Mouse (Mus musculus): Measurements from ENCODE around the gene Cdc20b.
"Not testable (repeated sequence)": the region's sequence is repeated elsewhere in the genome, so short reads cannot be mapped to it uniquely, and the experiment has no call there.

The Cdc20b gene

DNA sequence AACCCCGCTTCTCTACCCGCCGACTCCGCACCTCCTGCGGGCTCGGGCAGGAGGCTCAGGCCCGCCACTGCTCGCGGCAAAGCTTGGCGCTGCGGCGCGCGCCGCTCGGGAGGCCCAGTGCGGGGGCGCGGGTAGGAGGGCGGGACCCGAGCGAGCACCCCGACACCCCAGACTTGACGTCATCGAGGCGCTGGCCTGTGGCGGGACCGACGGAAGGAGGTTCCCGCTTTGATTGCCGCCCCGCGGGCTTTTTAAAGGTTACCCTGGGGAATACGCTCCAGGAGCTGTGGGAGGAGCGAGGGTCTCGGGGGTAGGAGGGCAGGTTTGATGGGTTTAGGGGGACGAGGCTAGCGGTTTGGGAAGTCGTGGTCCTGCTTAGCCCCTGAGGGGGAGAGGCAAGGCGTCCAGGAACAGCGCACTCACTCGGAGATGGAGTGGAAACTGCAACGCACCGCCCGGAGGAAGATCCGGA, at the start of gene Cdc20b:
Cdc20b (plus strand) TSS at position 162 of the 472 bp plus-strand sequence.
- DNase-seq (ENCODE audit: low read depth in 1 of 2, low spot score in 2 of 2) = peak in 1 of 2 experiments; percentile 10

DNA sequence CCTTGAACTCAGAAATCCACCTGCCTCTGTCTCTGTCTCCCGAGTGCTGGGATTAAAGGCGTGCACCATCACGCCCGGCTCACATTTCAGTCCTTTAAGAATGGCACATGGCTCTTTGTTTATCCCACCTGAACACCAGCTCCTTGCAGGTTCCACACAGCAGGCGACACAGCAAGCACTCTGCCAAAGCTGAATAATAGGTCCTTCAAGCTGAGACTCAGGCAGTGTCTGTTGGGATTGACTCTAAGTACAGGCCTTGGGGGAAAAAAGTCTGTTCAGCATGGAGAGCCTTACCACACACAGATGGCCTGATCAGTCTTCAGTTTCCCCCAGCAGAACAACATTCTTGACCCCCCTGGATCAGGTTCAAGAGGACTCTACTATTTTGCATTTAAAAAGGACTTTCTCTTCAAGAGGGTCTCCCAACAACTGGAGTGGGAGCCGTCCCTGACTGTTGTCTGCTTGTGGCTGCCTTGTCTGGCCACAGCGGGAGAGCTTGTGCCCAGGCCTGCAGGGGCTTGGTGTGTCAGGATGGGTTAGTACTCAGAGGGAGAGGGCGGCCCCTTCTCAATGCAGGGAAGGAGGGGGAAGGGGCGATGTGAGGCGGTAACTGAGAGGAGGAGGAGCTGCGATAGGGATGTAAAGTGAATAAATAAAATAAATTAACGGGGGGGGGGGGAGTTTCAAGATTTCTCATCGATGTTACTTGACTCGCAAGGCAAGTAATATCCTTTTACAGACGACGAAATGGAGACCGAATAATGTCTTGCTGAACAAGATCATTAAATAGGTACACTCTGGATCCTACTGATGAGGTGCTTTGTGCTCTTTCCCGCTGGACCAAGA, 49.1 kb upstream of the Cdc20b start:
- DNase-seq (ENCODE audit: low read depth in 1 of 2, low spot score in 2 of 2) = no peak

DNA sequence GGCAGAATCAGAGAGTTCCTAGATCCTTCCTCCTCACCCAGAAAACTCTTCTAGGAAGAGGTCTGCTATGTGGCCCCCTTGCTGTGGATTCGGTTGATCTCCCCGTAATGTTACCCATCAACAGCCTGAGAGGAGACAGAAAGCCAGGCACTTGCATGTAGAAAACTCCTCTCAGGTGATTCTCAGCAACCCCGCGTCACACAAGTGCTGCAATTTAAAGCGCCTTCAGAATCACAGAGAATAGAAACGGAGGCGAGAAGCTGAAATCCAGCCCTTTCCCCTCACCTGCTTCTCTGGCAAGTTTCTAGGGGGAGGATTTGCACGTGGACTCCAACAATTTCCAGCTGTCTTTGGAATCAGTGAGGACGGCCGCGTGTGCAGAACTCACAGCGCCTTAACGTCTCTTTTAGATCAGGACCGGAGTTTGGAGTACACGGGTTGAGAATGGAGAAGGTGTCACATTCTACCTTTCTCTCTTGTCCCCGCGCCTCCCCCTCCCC, 48.4 kb upstream of the Cdc20b start:
- DNase-seq (ENCODE audit: low read depth in 1 of 2, low spot score in 2 of 2) = no peak

DNA sequence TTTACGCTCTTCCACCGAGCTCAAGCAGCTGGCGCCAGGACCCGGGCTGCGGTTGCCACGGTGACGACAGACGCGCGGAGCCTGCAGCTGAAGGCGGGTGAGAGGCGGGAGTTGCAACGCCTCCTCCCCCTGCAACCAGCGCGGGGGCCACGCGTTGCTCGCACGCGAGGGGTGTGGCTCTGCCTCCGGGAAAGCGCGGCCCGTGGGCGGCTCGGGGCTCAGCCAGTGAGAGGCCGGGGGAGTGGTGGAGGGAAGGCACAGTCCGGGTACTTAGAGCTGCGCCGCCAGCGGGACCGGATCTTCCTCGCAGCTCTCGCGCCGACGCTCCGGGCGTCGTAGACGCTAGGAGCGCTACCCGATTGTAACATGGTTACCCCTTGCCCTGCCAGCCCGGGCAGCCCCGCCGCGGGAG, 47.4 kb upstream of the Cdc20b start, which contains the start of gene Ccno:
Ccno (plus strand) TSS at position 271 of the 412 bp plus-strand sequence.
- peak in 1 of 2 experiments; percentile 62 for DNase-seq (ENCODE audit: low read depth in 1 of 2, low spot score in 2 of 2)

DNA sequence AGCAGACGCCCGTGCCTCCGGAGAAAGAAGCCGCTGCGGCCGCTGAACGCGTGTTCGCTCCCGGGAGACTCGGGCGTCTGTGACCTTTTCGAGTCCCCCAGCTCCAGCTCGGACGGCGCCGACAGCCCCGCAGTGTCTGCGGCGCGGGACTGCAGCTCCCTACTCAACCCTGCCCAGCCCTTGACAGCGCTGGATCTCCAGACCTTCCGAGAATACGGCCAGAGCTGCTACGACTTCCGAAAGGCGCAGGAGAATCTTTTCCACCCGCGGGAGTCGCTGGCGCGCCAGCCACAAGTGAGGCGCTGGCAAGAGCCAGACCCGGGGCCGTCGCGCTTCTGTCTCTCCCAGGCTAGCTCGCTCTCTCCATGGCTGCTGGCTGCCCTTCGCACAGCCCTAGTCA, 46.9 kb upstream of the Cdc20b start:
- no peak for DNase-seq (ENCODE audit: low read depth in 1 of 2, low spot score in 2 of 2)

DNA sequence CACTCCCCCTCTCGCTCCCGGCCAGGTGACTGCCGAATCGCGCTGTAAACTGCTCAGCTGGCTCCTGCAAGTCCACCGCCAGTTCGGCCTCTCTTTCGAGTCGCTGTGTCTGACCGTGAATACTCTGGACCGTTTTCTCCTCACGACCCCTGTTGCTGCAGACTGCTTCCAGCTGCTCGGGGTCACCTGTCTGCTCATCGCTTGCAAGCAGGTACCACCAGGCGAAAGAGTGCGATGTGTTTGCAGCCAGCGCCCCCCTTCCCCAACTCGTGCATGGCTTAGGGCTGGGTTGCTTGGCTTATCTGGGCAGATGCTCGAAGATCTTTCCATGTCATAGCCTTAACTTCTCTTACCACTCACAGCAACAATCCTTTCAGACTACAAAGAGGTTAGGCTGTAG, 46.0 kb upstream of the Cdc20b start:
- DNase-seq (ENCODE audit: low read depth in 1 of 2, low spot score in 2 of 2) = no peak

DNA sequence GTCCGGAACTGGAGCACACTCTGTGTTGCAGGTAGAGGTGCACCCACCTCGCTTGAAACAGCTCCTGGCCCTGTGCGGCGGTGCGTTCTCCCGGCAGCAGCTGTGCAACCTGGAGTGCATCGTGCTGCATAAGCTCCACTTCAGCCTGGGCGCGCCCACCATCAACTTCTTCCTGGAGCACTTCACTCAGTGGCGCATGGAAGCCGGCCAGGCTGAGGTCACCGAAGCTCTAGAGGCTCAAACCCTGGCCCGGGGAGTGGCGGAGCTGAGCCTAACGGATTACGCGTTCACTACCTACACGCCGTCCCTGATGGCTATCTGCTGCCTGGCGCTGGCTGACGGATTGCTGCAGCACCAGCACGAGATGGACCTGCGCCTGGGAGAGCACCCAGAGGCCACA, 45.4 kb upstream of the Cdc20b start:
- DNase-seq (ENCODE audit: low read depth in 1 of 2, low spot score in 2 of 2) = no peak

DNA sequence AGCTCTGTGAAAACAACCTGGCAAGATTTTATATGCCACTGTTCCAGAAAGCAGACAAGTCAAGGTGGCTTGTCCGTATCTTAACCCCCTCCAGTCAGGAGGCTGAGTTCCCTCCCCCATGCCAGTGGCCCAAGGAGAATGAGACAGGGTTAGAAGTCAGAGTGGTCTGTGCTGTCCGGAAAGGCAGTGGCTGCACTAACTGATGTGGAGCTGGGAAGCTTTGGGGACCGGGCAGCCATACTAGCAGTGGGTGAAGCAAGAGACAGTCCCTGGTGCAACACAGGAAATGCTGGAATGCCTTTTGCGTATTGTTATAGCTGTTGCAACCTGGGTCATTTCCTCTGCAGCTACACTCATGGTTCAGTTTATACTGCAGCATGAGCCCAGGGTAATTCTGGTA, 44.6 kb upstream of the Cdc20b start:
- no peak for DNase-seq (ENCODE audit: low read depth in 1 of 2, low spot score in 2 of 2)

DNA sequence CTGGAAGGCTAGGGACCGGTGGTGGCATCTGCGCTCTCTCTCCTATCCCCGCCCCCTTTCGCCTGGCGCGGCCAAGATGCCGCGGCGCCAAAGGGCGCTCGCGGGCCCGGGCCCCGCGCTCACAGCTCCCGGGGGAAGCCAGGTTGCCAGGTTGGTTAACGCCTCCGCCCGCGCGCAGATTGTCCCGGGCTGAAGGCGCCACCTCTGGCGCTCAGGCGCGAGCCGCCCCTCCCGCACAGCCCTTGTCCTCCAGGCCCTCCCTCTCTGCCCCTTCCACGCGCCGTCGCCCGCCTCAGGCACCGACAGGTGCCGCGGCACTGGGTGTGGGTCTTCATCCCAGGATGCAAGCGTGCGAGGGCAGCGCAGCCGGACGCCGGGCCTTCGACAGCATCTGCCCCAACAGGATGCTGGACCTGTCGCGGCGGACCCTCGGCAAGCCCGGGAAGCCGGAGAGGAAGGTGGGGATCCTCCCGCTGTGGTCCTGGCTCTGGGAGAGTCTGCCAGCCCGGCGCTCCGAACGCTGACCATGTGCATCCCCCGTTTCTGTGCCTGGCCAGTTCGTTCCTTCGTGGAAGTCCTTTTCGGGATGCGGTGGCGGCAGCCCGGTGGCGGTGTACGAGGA, 41.3 kb upstream of the Cdc20b start, which contains the start of gene Mcidas:
Mcidas (plus strand) TSS at position 315 of the 622 bp plus-strand sequence.
- DNase-seq (ENCODE audit: low read depth in 1 of 2, low spot score in 2 of 2) = no peak

DNA sequence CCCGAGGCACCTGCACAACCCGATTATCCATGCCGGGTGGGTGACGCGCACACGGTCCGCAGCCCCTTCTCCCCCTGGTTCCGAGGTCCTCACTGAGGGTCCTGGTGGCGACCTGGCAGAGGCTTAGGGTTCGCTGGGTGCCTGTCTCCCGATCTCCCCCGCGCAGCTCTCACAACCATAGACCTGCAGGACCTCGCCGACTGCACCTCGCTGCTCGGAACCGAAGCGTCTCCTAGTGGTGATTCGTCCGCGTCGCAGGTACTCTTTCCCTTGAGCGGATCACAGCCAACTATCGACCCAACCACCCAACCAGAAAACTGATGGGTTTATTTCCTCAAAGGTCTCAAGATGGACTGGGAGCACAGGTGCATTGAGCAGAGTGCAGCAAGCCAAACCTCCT, 40.7 kb upstream of the Cdc20b start:
- DNase-seq (ENCODE audit: low read depth in 1 of 2, low spot score in 2 of 2) = no peak

DNA sequence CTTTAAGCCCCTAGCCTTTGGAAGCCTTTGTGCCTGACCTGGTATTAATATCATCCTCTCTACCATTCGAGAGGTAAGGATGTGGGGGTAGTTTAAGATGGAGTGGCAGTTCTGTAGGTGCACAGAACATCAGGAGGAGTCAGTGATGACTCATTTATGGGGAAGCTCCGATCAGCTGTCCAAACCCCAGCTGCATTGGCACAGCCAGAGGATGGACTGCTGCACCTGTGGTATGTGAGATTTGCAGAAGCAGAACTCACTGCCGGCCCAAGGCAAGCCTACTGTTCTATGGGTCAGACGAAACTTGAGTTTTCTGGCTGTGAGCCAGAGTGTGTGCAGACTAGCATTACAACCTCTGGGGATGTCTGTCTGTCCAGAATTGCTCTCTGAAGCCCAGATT, 38.5 kb upstream of the Cdc20b start:
- DNase-seq (ENCODE audit: low read depth in 1 of 2, low spot score in 2 of 2) = no peak

DNA sequence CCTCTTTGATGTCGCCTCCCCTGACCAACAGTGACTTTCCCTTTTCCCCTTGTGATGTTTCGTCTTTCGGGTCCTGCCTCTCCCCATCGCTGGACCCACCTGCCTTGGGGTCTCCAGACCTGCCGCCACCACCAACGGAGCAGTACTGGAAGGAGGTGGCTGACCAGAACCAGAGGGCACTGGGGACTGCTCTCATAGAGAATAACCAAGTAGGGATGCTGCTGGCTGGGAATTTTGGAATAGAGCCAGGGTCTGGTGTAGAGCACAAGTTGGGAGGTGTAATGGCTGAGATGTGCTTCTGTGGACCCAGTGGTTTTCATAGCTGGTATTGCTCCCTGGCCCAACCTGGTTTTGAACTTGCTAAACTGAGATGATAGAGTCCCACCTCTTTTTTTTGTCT, 37.5 kb upstream of the Cdc20b start:
- no peak for DNase-seq (ENCODE audit: low read depth in 1 of 2, low spot score in 2 of 2)

DNA sequence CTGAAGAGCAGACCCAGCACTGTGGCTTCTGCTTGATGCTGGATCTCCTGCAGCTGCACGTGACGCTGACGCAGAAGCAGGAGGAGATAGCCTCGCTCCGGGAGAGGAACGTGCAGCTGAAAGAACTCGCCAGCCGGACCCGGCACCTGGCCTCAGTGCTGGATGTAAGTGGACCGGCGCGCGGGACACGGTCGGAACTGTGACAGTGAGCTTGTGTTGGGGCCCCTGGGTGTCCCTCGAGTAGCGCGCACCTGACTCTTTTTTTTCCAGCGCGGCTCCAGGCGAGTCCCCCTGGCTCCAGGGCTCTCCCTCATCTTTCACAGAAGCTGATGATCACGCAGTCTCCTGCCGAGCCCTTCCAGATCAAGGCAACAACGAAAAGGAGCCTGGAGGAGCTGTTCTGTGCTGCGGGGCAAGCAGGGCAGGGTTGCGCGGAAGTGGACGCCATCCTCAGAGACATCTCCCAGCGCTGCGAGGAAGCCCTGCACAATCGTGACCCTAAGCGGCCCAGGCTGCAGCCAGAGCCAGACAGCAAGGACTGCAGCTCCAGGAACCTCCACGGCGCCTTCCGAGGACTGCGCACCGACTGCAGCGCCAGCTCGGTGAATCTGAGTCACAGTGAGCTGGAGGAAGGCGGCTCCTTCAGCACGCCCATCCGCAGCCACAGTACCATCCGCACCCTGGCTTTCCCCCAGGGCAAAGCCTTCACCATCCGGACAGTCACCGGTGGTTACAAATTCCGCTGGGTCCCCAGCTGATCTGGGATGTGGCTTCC, 36.3 kb upstream of the Cdc20b start:
- DNase-seq (ENCODE audit: low read depth in 1 of 2, low spot score in 2 of 2) = no peak

DNA sequence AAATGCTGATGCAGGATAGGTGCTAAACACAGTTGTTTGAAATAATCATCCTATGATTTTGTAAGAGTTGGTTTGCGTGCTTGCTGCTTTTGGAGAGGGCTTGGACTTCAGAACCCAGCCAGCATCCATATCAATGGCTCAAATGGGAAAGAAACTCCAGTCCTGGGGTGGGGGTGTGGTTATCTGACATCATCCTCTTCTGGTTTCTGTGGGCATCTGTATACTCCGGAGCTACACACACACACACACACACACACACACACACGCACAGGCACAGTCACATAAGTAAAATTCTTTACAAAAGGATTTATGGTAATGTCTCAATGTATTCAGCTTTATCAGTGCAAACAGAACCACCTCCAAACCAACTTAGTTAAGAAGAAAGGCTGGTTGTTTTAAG, 34.8 kb upstream of the Cdc20b start:
- no peak for DNase-seq (ENCODE audit: low read depth in 1 of 2, low spot score in 2 of 2)

DNA sequence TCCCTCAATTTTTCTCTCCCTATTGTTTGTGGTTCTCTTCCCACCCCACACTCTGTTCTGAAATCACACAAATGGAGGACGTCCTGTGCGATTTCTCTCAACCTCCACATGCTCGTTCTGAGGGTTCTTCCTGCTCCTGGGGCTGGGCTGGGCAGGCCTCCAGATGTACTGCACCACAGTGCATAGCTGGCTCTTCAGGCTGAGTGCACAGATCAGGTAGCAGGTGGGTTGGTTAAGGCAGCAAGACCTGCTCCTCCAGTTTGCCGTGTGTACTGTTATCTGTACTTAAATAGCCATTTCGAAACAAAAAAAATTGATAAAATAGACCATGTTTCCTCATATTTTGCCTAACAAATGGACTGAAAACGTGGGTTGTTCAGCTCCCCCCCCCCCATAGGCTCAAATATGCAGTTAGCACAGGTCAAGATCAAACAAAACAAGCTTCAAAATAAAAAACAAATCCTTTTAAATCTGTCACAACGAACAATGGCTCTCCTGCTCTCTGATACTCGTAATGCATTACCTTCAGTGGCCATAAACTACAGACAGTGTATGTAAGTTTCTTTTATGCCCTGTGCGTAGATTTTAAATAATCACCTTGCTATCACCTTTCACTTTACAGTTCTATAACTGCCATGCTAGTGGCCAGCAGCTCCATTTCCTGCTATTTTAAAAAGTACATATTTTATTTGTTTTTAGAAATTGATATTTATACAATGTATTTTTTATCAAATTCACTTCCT, 34.2 kb upstream of the Cdc20b start:
- no peak for DNase-seq (ENCODE audit: low read depth in 1 of 2, low spot score in 2 of 2)

DNA sequence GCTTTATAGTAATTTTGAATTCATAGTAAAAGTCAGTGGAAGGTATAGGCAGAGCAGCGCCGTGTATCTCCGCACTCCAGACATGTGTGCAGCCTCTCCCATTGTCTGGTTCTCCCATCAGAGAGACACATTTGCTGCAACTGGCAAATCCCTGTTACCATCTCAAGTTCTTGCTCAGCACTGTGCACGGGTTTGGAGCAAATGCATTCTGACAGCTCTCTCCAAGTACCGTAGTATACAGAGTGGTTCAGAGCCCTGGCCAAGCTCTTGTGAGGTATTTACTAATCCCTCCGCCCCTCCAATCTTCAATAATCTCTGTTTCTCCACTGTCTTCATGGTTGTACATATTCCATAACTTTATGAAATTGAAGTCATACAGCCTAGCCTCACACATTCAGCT, 22.2 kb upstream of the Cdc20b start:
- DNase-seq (ENCODE audit: low read depth in 1 of 2, low spot score in 2 of 2) = no peak

DNA sequence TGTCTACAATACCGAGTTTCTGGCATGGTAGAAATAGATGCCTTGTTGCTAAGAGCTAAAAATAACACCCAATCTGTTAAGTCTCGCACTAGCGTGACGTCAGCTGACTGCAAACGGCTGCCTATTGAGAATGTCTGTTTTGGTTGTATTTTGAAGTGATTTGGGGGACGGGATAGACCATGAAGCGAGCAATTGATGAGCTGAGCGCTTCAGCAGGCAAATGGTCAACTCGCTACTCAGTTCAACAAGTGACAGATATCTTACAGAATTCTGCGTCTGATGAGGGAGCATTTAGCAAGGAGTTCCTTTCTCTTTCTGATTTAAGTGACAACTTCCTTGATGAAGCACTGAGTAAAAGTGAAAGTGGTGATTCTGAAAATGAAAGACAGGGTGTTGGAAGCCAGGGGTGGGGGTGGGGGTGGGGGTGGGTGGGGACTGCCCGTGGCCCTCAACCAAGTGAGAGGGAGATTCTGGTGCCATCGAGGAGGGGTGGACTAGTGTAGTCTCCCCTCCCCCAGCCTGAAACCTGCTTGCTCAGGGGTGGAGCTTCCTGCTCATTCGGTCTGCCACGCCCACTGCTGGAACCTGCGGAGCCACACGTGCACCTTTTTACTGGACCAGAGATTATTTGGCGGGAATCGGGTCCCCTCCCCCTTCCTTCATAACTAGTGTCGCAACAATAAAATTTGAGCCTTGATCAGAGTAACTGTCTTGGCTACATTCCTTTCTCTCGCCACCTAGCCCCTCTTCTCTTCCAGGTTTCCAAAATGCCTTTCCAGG, 21.5 kb upstream of the Cdc20b start:
- not testable (repeated sequence) for DNase-seq (ENCODE audit: low read depth in 1 of 2, low spot score in 2 of 2)

DNA sequence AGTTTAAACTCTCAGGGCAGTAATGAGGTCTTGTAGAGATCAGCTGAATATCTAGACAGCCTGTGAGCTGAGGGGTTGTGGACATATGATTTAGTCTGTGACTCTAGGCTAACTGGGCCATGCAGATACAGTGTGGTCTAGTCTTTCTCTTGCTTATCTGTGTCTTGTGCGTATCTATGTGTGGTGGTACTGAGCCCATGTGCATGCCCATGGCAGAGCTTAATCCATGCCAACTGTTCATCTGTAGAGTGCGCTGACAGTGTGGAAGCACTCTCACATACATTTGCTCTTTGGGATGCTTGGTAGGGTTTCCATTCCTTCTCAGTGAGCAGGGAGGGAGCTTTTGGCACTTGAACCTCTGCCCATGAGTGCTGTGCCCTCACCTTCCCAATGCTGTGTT, 13.4 kb upstream of the Cdc20b start:
- no peak for DNase-seq (ENCODE audit: low read depth in 1 of 2, low spot score in 2 of 2)

DNA sequence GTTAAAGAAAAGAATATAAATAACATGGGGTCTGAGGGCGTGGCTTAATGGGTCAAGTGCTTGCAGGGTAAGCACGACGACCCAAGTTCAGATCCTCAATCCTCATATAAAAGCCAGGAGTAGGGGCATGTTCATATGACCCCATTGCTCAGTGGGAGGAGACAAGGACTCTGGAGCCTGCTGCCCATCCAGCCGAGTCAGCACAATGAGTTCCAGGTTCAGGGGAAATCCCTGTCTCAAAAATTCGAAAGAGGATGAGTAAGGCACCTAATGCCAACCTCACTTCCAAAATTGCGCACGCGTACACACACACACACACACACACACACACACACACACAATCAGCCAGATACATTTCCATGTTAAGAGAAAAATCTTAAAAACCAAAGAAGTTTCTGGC, 12.4 kb upstream of the Cdc20b start:
- DNase-seq (ENCODE audit: low read depth in 1 of 2, low spot score in 2 of 2) = no peak

Data from monocyte, adult 2 months (primary cell).